Mouse (Mus musculus) embryonic facial prominence, embryonic 15.5 days (tissue): ENCODE results near the gene Exd1. TPM values are rescaled to one million over a fixed set of nuclear protein-coding genes. Genes with fewer than 3 reads are reported as not detected.

Experiments
- ATAC-seq: fragments of 200-750 bp; cut with Nextera tagmentation; 2 replicates; pipeline ENCODE4 v1.8.0; 2017; ENCODE audit warnings: low read depth, moderate TSS enrichment; ENCODE audit not compliant: insufficient number of reproducible peaks, low FRiP score, low TSS enrichment
- H3K27ac ChIP-seq: fragments of 300-500 bp; sonication (generic); replicated peaks from 2 replicates; pipeline ENCODE4 v1.5.1; 2015; ENCODE audit warnings: mild to moderate bottlenecking, inconsistent platforms
- H3K27me3 ChIP-seq: fragments of 300-500 bp; sonication (generic); 2 replicates; pipeline ENCODE4 v1.6.1; 2015; ENCODE audit warnings: inconsistent platforms
- H3K36me3 ChIP-seq: fragments of 300-500 bp; sonication (generic); 2 replicates; pipeline ENCODE4 v1.6.1; 2015; ENCODE audit warnings: mild to moderate bottlenecking, inconsistent platforms
- H3K4me1 ChIP-seq: fragments of 300-500 bp; sonication (generic); 2 replicates; pipeline ENCODE4 v1.6.1; 2015; ENCODE audit warnings: inconsistent platforms
- H3K4me2 ChIP-seq: fragments of 300-500 bp; sonication (generic); replicated peaks from 2 replicates; pipeline ENCODE4 v1.6.1; 2015; ENCODE audit warnings: mild to moderate bottlenecking, inconsistent platforms
- H3K4me3 ChIP-seq: fragments of 300-500 bp; sonication (generic); replicated peaks from 2 replicates; pipeline ENCODE4 v1.5.1; 2015; ENCODE audit warnings: mild to moderate bottlenecking, inconsistent platforms
- H3K9ac ChIP-seq: fragments of 300-500 bp; sonication (generic); 2 replicates; pipeline ENCODE4 v1.6.1; 2015; ENCODE audit warnings: inconsistent platforms
- H3K9me3 ChIP-seq: fragments of 300-500 bp; sonication (generic); replicated peaks from 2 replicates; pipeline ENCODE4 v1.6.1; 2016; ENCODE audit warnings: inconsistent platforms
- whole genome bisulfite sequencing: fragments of 180-500 bp; shearing (Covaris S2); methylation state at CpG from one replicate; pipeline ENCODE4 v1.1.7; 2015; 5-methylcytosine and 5-hydroxymethylcytosine counted together
- polyA plus RNA-seq: library from polyadenylated mRNA; unstranded; fragments of >200 nt; fragmentation: Nextera tagmentation; extraction: Ambion mirVana; gene quantifications from 2 replicates; pipeline ENCODE4 v1.2.1, GENCODE M21; 2015

The Exd1 gene
- polyA plus RNA-seq, 1 experiment from 2014 or later = 0.29 TPM

DNA sequence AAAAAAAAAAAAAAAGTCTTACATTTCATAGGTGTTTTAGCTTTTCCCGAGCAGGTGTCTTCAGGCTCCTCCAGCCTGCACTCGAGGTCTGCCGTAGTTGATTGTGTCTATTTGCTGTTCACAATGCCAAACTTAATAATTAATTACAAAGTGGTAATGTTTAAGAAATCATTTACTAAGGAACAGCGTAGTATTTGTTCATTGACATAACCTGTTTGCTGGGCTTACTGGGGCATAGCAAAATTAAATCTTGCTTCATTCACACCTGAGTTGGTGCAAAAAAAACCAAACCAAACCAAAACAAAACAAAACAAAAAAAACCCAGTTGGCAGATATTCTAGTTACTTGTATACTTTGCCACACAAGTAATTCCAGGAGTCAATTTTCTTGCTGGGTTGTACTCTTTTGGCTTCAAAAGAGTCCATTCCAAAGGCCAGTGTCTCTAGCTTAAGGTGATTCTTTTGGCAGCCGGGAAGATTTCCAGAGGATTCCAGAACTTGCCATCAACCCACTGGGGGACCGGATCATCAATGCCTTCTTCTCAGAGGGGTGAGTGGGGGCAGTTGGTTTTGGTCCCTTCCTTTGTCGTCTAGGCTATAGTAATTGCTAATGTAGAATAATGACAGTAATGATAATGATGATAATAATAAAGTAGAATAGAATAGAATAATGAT is 18.9 kb upstream of the Exd1 start:
- Histone ChIP-seq H3K4me3 (no peak overlapping the region), H3K27me3 (no peaks in the 10 kb centered on the region), H3K9ac (no peak overlapping the region), H3K27ac (no peak overlapping the region), H3K9me3 (no peaks in the 10 kb centered on the region), H3K4me2 (no peak overlapping the region), H3K4me1 (no peaks in the 10 kb centered on the region), H3K36me3 (no peaks in the 10 kb centered on the region; the same call in 1 of the 2 replicates)
- ATAC-seq = no peak
- WGBS = 88% methylated on average over 7 of the region's 7 CpGs

DNA sequence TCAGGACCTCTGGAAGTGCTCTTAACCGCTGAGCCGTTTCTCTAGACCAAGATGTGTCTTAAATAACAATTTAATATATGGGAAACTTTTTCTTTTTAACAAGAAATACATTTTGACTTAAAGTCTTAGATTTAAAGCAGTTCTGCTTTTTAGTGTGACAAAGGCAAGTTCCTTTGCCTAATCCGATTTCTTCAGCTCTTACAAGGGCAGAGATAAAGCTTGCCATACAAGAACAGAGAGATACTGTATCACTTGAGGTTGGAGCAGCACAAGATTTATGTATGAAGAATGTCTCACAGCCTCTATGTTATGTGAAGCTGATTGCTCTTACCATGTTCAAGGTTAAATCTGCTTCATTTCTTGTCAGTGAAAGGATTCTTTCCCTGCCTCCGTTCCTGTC is 17.9 kb upstream of the Exd1 start:
- no peak for ATAC-seq
- Histone ChIP-seq H3K27ac (no peak overlapping the region), H3K27me3 (no peaks in the 10 kb centered on the region), H3K4me2 (no peak overlapping the region), H3K9ac (no peak overlapping the region), H3K4me1 (no peaks in the 10 kb centered on the region), H3K36me3 (no peaks in the 10 kb centered on the region; the same call in 1 of the 2 replicates), H3K9me3 (no peaks in the 10 kb centered on the region), H3K4me3 (no peak overlapping the region)
- 88% methylated on average over 4 of the region's 4 CpGs for WGBS

DNA sequence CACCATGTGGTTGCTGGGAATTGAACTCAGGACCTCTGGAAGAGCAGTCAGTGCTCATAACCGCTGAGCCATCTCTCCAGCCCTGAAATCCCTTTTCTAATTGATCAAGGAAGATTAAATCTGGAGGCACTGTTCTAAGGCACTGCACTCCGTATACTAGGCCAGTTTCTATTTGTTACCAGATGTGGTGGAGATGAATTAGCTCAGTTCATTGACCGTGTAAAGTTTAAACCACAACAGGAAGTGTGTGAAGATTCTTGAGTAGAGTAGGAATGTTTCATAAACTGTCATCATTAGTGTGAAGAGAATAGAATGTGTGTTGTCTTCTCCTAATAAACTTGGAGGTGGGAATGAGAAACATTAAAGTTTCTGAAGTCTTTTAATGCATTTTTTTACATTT is 14.4 kb upstream of the Exd1 start:
- no peak for ATAC-seq
- Histone ChIP-seq H3K36me3 (no peaks in the 10 kb centered on the region; the same call in 1 of the 2 replicates), H3K9me3 (no peaks in the 10 kb centered on the region), H3K4me3 (no peak overlapping the region), H3K27ac (no peak overlapping the region), H3K9ac (no peak overlapping the region), H3K27me3 (no peaks in the 10 kb centered on the region), H3K4me1 (no peaks in the 10 kb centered on the region; the same call in 1 of the 2 replicates), H3K4me2 (no peak overlapping the region)
- WGBS = 63% methylated on average over 3 of the region's 3 CpGs

DNA sequence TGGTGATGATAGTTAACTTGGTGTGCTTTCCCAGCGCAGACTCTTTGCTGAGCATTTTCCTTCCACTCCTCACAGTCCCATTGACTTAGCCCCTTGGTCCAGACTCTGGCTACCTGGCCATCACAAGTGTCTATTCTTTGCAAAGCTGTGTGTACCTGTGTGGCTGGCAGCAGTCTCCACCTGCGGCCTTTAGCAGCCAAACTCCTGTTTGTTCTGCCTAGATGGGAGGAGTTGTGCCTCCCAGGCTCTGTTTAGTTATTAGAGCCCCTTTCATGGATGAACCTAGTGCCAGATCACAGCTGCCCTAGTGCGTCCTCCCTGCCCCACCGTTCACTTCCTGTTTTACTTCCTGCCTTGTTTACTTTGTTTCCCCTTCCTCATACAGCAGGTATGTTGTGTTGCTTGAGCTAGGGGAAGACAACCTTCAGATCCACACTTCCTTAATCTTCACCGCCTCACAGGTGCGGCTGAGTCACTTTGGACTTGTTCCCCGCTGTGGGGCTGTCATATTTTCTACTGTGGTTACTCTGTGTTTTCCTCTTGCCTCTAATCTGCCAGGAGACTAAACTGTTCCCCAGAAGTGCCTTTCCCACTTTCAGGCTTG is 11.4 kb upstream of the Exd1 start:
- WGBS = 69% methylated on average over 7 of the region's 7 CpGs
- Histone ChIP-seq H3K36me3 (no peaks in the 10 kb centered on the region; the same call in 1 of the 2 replicates), H3K9ac (no peak overlapping the region), H3K9me3 (no peaks in the 10 kb centered on the region), H3K27me3 (no peaks in the 10 kb centered on the region), H3K27ac (no peak overlapping the region), H3K4me3 (no peak overlapping the region), H3K4me2 (no peak overlapping the region), H3K4me1 (no peaks in the 10 kb centered on the region; the same call in 1 of the 2 replicates)
- no peak for ATAC-seq

DNA sequence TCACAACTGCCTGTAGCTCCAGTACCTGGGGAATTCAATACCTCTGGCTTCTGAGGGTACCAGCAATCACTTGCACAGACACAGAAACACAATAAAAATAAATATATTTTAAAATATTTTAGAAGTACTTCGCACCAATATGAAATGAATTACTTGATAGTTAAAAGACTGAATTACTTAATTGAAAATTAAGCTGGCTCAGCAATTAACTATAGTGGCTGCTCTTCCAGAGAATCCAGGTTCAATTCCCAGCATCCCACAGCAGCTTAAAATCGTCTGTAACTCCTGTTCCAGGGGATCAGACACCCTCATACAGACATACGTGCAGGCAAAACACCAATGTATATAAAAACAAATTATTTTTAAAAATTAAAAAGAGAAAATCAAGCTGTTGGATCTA is 10.6 kb upstream of the Exd1 start:
- Histone ChIP-seq H3K9me3 (no peaks in the 10 kb centered on the region), H3K36me3 (no peaks in the 10 kb centered on the region; the same call in 1 of the 2 replicates), H3K9ac (no peak overlapping the region), H3K4me1 (no peaks in the 10 kb centered on the region; the same call in 1 of the 2 replicates), H3K4me2 (no peak overlapping the region), H3K27ac (no peak overlapping the region), H3K27me3 (no peaks in the 10 kb centered on the region), H3K4me3 (no peak overlapping the region)
- WGBS = 78% methylated on average over 3 of the region's 3 CpGs
- ATAC-seq = no peak

DNA sequence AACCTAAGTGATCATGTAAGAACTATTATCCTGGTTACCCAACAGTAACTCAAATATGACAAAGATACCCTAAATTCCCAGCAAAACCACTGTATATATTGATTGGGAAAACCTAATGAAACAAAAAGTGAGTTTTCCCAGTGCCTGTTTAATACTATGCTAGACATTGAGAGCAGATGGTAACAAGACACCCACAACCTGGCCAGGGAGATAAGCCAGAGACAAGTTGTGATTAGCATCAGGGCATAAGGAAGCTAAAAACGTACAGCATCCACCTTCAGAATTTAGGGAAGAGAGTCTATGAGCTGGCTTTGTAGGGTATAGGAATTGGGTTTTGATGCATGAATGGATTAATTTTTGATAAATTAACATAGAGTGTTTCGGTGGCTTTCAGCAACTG is 2.3 kb upstream of the Exd1 start:
- peaks cover 12% of the 10 kb centered on the region for H3K4me1 ChIP-seq
- H3K4me2 ChIP-seq = no peak overlapping the region
- H3K27ac ChIP-seq = no peak overlapping the region
- H3K27me3 ChIP-seq = no peaks in the 10 kb centered on the region
- H3K4me3 ChIP-seq = no peak overlapping the region
- no peak overlapping the region for H3K9ac ChIP-seq
- 79% methylated on average over 2 of the region's 2 CpGs for WGBS
- no peak for ATAC-seq
- no peaks in the 10 kb centered on the region for H3K9me3 ChIP-seq
- no peaks in the 10 kb centered on the region for H3K36me3 ChIP-seq

DNA sequence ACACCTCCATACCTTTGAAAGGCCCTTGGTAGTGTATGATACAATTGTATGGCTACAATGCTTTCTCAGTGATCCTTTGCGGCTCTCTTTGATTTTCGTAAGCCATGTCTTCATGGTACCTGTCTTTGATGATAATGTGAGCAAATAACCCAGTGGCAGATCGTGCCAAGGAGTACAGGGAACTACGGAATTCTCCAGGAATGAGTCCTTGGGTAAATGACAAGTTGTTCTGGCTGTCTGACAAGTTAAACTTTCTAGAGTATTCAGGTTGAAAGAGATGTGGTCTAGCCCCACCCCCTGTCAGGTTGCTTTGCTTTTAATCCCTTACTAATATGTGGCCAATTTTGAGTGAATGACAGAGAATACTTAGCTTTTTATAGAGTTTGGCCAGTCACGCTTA is 1.3 kb upstream of the Exd1 start:
- Histone ChIP-seq H3K9me3 (no peaks in the 10 kb centered on the region), H3K36me3 (no peaks in the 10 kb centered on the region), H3K4me1 (peaks cover 12% of the 10 kb centered on the region), H3K4me2 (peak overlapping the region; percentile 79; the same call in 1 of the 2 replicates), H3K9ac (no peak overlapping the region), H3K4me3 (peak overlapping the region; percentile 81), H3K27me3 (no peaks in the 10 kb centered on the region), H3K27ac (no peak overlapping the region)
- no peak for ATAC-seq
- 52% methylated on average over 5 of the region's 5 CpGs for WGBS

DNA sequence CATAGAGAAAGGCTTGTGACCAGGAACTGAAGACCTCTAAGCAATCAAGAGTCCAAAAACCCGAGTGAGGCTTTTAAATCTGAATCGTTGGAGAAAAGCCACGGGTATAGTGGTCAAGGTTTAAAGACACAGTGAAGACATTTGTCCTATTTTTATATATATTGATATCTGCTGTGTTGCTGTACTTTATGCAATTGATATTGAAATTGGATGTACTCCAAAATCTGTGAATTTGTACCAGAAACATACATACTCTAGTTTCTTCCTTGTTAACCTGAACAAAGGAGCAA is 889 bp upstream of the Exd1 start:
- peak overlapping the region; percentile 65 for H3K9ac ChIP-seq
- H3K27me3 ChIP-seq = no peaks in the 10 kb centered on the region
- H3K27ac ChIP-seq = no peak overlapping the region
- no peaks in the 10 kb centered on the region for H3K9me3 ChIP-seq
- H3K36me3 ChIP-seq = no peaks in the 10 kb centered on the region
- H3K4me2 ChIP-seq = peak overlapping the region; percentile 79
- H3K4me1 ChIP-seq = peaks cover 12% of the 10 kb centered on the region
- peak overlapping the region; percentile 81 for H3K4me3 ChIP-seq
- ATAC-seq = no peak
- WGBS = 6% methylated on average over 3 of the region's 3 CpGs

DNA sequence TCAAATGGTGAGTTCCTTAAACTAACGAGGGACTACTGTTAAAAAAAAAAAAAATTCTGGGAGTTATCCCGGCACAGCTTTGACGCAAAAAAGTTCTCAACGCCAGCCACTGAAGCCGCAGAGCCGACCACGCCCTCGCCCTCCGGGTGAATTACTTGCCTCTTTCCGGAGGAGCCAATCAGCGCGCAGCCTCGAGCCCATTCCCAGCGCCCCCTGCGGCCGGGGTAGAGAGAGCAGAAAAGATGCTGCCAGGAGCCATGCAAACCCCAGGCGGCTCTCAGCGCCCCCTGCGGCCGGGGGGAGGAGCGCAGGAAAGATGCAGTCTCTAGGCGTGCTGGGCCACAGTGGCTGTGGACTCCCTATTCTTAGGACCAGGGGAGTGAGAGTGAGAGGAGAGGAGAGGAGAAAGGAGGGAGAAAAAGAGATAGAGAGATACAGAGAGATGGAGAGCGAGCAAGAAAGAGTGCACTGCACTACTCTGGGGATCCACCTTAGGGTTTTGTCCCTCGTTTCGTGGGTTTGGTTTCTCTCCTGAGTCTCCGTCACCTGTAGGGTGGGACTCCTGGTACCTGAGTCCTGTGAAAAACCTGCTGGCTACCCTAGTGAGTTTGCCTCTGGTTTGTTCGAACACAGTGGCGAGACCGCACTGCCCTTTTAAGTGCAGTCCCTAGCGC is 442 bp downstream of the Exd1 start:
- peak overlapping the region; percentile 81 for H3K4me3 ChIP-seq
- no peaks in the 10 kb centered on the region for H3K9me3 ChIP-seq
- peak; percentile 72 for ATAC-seq
- H3K9ac ChIP-seq = peak overlapping the region; percentile 23; the same call in 1 of the 2 replicates
- H3K4me1 ChIP-seq = peaks cover 12% of the 10 kb centered on the region
- WGBS = under 1% methylated on average over 30 of the region's 30 CpGs
- peak overlapping the region; percentile 79 for H3K4me2 ChIP-seq
- peak overlapping the region; percentile 90 for H3K27ac ChIP-seq
- H3K36me3 ChIP-seq = no peaks in the 10 kb centered on the region
- no peaks in the 10 kb centered on the region for H3K27me3 ChIP-seq

DNA sequence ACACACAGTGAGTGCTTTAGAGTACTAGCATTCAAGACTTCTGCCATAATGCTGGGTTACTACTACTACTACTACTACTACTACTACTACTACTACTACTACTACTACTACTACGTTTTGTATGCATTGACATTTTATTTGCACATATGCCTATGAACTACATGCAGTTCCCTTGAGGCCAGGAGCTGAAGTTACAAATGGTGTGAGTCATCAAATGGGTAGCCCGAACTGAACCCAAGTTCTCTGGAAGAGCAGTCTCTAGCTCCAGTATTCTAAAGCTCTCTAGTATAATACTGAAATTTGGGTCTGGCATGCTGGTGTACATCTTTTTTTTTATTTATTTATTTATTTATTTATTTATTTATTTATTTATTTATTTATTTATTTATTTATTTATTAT is 3.8 kb downstream of the Exd1 start:
- no peaks in the 10 kb centered on the region for H3K27me3 ChIP-seq
- peaks cover 7% of the 10 kb centered on the region for H3K4me1 ChIP-seq
- no peaks in the 10 kb centered on the region for H3K9me3 ChIP-seq
- H3K9ac ChIP-seq = no peak overlapping the region
- no peak for ATAC-seq
- H3K27ac ChIP-seq = no peak overlapping the region
- no peak overlapping the region for H3K4me2 ChIP-seq
- no peak overlapping the region for H3K4me3 ChIP-seq
- H3K36me3 ChIP-seq = no peaks in the 10 kb centered on the region
- WGBS = 71% methylated on average over 2 of the region's 2 CpGs

DNA sequence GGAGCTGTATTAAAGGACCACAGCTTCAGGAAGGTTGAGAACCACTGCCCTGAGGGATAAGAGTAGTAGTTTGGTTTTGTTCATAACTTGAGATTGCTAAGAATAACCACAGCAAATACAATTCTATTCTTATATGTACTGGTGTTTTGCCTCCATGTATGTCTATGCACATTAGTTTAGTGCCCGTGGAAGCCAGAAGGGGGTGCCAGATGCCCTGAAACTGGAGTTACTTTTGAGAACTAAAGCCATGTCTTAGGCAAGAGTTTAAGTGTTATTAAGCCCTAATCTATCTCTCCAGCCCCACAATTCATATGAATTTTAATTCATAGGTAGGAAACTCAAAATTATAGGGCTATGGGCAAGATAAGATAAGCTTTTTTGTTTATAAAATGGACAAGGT is 5.3 kb downstream of the Exd1 start:
- Histone ChIP-seq H3K9ac (no peak overlapping the region), H3K27me3 (no peaks in the 10 kb centered on the region), H3K4me3 (no peak overlapping the region), H3K9me3 (no peaks in the 10 kb centered on the region), H3K4me1 (peaks cover 4% of the 10 kb centered on the region; the same call in 1 of the 2 replicates), H3K4me2 (no peak overlapping the region), H3K27ac (no peak overlapping the region), H3K36me3 (no peaks in the 10 kb centered on the region)
- no peak for ATAC-seq
- WGBS = 24% methylated on average over 1 of the region's 1 CpGs
